Mouse (Mus musculus) hindbrain, embryonic 15.5 days (tissue): ENCODE results near the gene Amy1. TPM values are rescaled to one million over a fixed set of nuclear protein-coding genes. Genes with fewer than 3 reads are reported as not detected.
"Not testable (repeated sequence)": the region's sequence is repeated elsewhere in the genome, so short reads cannot be mapped to it uniquely, and the experiment has no call there.

Experiments used
- ATAC-seq: fragments of 200-750 bp; cut with Nextera tagmentation; 2 replicates; pipeline ENCODE4 v1.8.0; 2017; ENCODE audit warnings: low read depth, moderate number of reproducible peaks, moderate TSS enrichment; ENCODE audit not compliant: low FRiP score
- H3K27ac ChIP-seq: fragments of 300-500 bp; sonication (generic); replicated peaks from 2 replicates; pipeline ENCODE4 v1.5.1; 2015; ENCODE audit warnings: mild to moderate bottlenecking, inconsistent platforms
- H3K27me3 ChIP-seq: fragments of 300-500 bp; sonication (generic); 2 replicates; pipeline ENCODE4 v1.6.1; 2015; ENCODE audit warnings: control low read depth, inconsistent platforms
- H3K36me3 ChIP-seq: fragments of 300-500 bp; sonication (generic); 2 replicates; pipeline ENCODE4 v1.6.1; 2015; ENCODE audit warnings: control low read depth, inconsistent platforms
- H3K4me1 ChIP-seq: fragments of 300-500 bp; sonication (generic); replicated peaks from 2 replicates; pipeline ENCODE4 v1.6.1; 2015; ENCODE audit warnings: control low read depth, inconsistent platforms
- H3K4me2 ChIP-seq: fragments of 300-500 bp; sonication (generic); 2 replicates; pipeline ENCODE4 v1.6.1; 2015; ENCODE audit warnings: moderate library complexity, mild to moderate bottlenecking, inconsistent platforms
- H3K4me3 ChIP-seq: fragments of 300-500 bp; sonication (generic); 2 replicates; pipeline ENCODE4 v1.5.1; 2015; ENCODE audit warnings: mild to moderate bottlenecking, inconsistent platforms
- H3K9ac ChIP-seq: fragments of 300-500 bp; sonication (generic); 2 replicates; pipeline ENCODE4 v1.6.1; 2015; ENCODE audit warnings: inconsistent platforms
- H3K9me3 ChIP-seq: fragments of 300-500 bp; sonication (generic); 2 replicates; pipeline ENCODE4 v1.6.1; 2016; ENCODE audit warnings: control low read depth, inconsistent platforms
- WGBS: fragments of 180-500 bp; shearing (Covaris S2); methylation state at CpG from one replicate; pipeline ENCODE4 v1.1.7; 2015; 5-methylcytosine and 5-hydroxymethylcytosine counted together
- polyA plus RNA-seq: library from polyadenylated mRNA; unstranded; fragments of >200 nt; fragmentation: Nextera tagmentation; extraction: Ambion mirVana; gene quantifications from 2 replicates; pipeline ENCODE4 v1.2.1, GENCODE M21; 2015

The Amy1 gene
- polyA plus RNA-seq, 1 experiment from 2014 or later, result 19.9 TPM

DNA sequence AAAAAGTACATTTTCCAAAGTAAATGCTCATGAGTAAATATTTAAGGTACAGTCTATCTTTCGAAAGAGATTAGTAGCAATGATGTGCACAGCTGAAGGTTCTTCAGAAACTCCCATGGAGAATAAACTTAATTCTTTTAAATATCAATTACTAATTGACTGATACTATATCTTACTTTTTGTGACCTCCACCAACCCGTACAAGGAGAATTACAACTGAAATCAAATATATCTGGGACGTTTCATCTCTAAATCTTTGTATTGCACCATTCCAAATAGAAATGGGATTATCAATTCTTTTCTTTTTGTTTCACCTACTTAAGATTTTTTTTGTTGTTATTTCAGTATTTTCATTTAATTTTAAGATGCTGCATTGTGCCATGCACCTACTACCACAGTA, 74.2 kb downstream of the Amy1 start, which contains the start of gene Amy2a1:
TSS of gene Amy2a1 (minus strand) at position 101 of the 400 bp plus-strand sequence.
- H3K27ac ChIP-seq, H3K36me3 ChIP-seq, H3K4me1 ChIP-seq, ATAC-seq, H3K9ac ChIP-seq, H3K27me3 ChIP-seq, H3K4me2 ChIP-seq, H3K4me3 ChIP-seq, H3K9me3 ChIP-seq: not testable (repeated sequence)
- WGBS, result 95% methylated on average over 3 of the region's 3 CpGs

Other genes starting within 250 kb of the Amy1 start
- gene Amy2a1, start 74.3 kb downstream of the Amy1 start, polyA plus RNA-seq, result 1.1 and 1.8 TPM in 2 replicates
- gene Rnpc3, start 23.4 kb upstream of the Amy1 start, polyA plus RNA-seq, result 48.1 and 50.8 TPM in 2 replicates